In genomic region chr4:149733748-149734147, GRCm38 (mm10) we compare ENCODE assay signal across 8 mouse cellular contexts. TPM values are rescaled to one million over a fixed set of nuclear protein-coding genes. Genes with fewer than 3 reads are reported as not detected.
A peak's percentile ranks its signal among the peaks of the same experiment; 100 is the strongest.
DNase-seq lines count a peak whose midpoint lies in the region; ATAC-seq and TF ChIP-seq lines count a peak whose summit lies in the region.

No protein-coding gene starts in this region.

- peaks cover 38% of the 10 kb centered on the region for H3K4me1 ChIP-seq in neural tube, embryonic 11.5 days (ENCODE audit: control insufficient read depth, insufficient read depth, low read length)
- peaks cover 55% of the 10 kb centered on the region for H3K4me1 ChIP-seq in forebrain, embryonic 16.5 days (replicated peaks; ENCODE audit: control insufficient read depth, insufficient read depth, low read length)
- peaks cover 77% of the 10 kb centered on the region for H3K4me1 ChIP-seq in olfactory bulb, adult 2 months (ENCODE audit: control insufficient read depth, insufficient read depth, low read length)

- no peaks in the 10 kb centered on the region for H3K9me3 ChIP-seq in neural tube, embryonic 11.5 days (ENCODE audit: control insufficient read depth, low read length)
- no peaks in the 10 kb centered on the region for H3K9me3 ChIP-seq in forebrain, embryonic 16.5 days (ENCODE audit: control insufficient read depth, low read length)

- no peaks in the 10 kb centered on the region for H3K27me3 ChIP-seq in neural tube, embryonic 11.5 days (ENCODE audit: control insufficient read depth, insufficient read depth, low read length)
- no peaks in the 10 kb centered on the region for H3K27me3 ChIP-seq in forebrain, embryonic 16.5 days (replicated peaks; ENCODE audit: control insufficient read depth, insufficient read depth, low read length)

- H3K4me3 ChIP-seq in neural tube, embryonic 11.5 days (ENCODE audit: low read depth, low read length) = no peak overlapping the region
- H3K4me3 ChIP-seq in forebrain, embryonic 16.5 days (replicated peaks; ENCODE audit: low read length) = no peak overlapping the region
- no peak overlapping the region for H3K4me3 ChIP-seq in olfactory bulb, adult 2 months (ENCODE audit: insufficient read depth, low read depth, low read length)

- H3K27ac ChIP-seq in neural tube, embryonic 11.5 days (ENCODE audit: low read depth, low read length) = 0 out of 2 replicates have a peak overlapping the region, but pooled peaks have one; percentile 8
- H3K27ac ChIP-seq in forebrain, embryonic 16.5 days (ENCODE audit: low read length) = peak overlapping the region; percentile 70
- H3K27ac ChIP-seq in olfactory bulb, adult 2 months (ENCODE audit: insufficient read depth, low read depth, low read length) = peak overlapping the region; percentile 88

- H3K9ac ChIP-seq in neural tube, embryonic 11.5 days (ENCODE audit: low read length) = peak overlapping the region; percentile 18; the same call in 1 of the 2 replicates
- peak overlapping the region; percentile 38 for H3K9ac ChIP-seq in forebrain, embryonic 16.5 days (replicated peaks; ENCODE audit: low read depth, low read length)

- TF ChIP-seq CTCF in olfactory bulb, adult 2 months (IDR thresholded peaks at IDR 0.05; ENCODE audit: insufficient read depth, low read depth, low read length) = no peak

- TF ChIP-seq POLR2A in olfactory bulb, adult 2 months (IDR thresholded peaks at IDR 0.05; ENCODE audit: insufficient read depth, low read depth, low read length) = no peak

- 50% methylated on average over 6 of the region's 6 CpGs for WGBS in neural tube, embryonic 11.5 days
- WGBS in forebrain, embryonic 16.5 days = 40% methylated on average over 6 of the region's 6 CpGs
- WGBS in olfactory bulb, adult 2 months = 35% methylated on average over 6 of the region's 6 CpGs

- no peak overlapping the region for H3K4me2 ChIP-seq in neural tube, embryonic 11.5 days (ENCODE audit: low read depth)
- peak overlapping the region; percentile 21; the same call in 1 of the 2 replicates for H3K4me2 ChIP-seq in forebrain, embryonic 16.5 days (ENCODE audit: low read length)

- DNase-seq in neural tube, embryonic 11.5 days (ENCODE audit: low spot score) = no peak
- no peak for DNase-seq in neural tube, embryonic 10.5 days (ENCODE audit: extremely low spot score, low spot score)
- DNase-seq in kidney, postnatal 10 days = peak; percentile 46
- no peak for DNase-seq in layer of hippocampus, adult 9-10 months (ENCODE audit: low spot score)
- DNase-seq in liver = no peak

- peaks cover 17% of the 10 kb centered on the region for H3K36me3 ChIP-seq in neural tube, embryonic 11.5 days (ENCODE audit: control insufficient read depth, insufficient read depth, low read length)
- H3K36me3 ChIP-seq in forebrain, embryonic 16.5 days (ENCODE audit: control insufficient read depth, insufficient read depth) = peaks cover 15% of the 10 kb centered on the region

- no peak for ATAC-seq in neural tube, embryonic 11.5 days (ENCODE audit: insufficient read depth, low FRiP score, low TSS enrichment)
- ATAC-seq in forebrain, embryonic 16.5 days = no peak
- ATAC-seq in granulocyte monocyte progenitor cell, adult 5-6 weeks (replicated peaks; ENCODE audit: poor library complexity, severe bottlenecking) = no peak

RNA-seq across cellular contexts. Expression of gene Tmem201, which starts 4.1 kb away (rescaled TPM):
- polyA plus RNA-seq in neural tube, embryonic 11.5 days (2014; fragmentation: Nextera tagmentation; extraction: Ambion mirVana) = 24.6 and 26.0 TPM in 2 replicates
- 37.3 and 43.5 TPM in 2 replicates for polyA plus RNA-seq in forebrain, embryonic 16.5 days (2015; fragmentation: Nextera tagmentation; extraction: Ambion mirVana)
- polyA plus RNA-seq in olfactory bulb, adult 2 months (2012; ENCODE audit: insufficient read depth, insufficient read length, low replicate concordance, missing spikeins) = not detected in 2 replicates
- 14.0 and 17.6 TPM in 2 replicates for total RNA-seq in granulocyte monocyte progenitor cell, adult 5-6 weeks (2014; fragmentation: Nextera tagmentation)
- 7.1 and 7.5 TPM in 2 replicates for total RNA-seq in granulocyte monocyte progenitor cell, adult 5-6 weeks (2017)

RNA-seq across cellular contexts. Expression of gene Pik3cd, which starts 31.4 kb away (rescaled TPM):
- polyA plus RNA-seq in neural tube, embryonic 11.5 days (2014; fragmentation: Nextera tagmentation; extraction: Ambion mirVana) = 10.8 and 15.0 TPM in 2 replicates
- 19.5 and 21.0 TPM in 2 replicates for polyA plus RNA-seq in forebrain, embryonic 16.5 days (2015; fragmentation: Nextera tagmentation; extraction: Ambion mirVana)
- not detected in 2 replicates for polyA plus RNA-seq in olfactory bulb, adult 2 months (2012; ENCODE audit: insufficient read depth, insufficient read length, low replicate concordance, missing spikeins)
- total RNA-seq in granulocyte monocyte progenitor cell, adult 5-6 weeks (2014; fragmentation: Nextera tagmentation) = 72.9 and 80.4 TPM in 2 replicates
- 64.5 and 81.6 TPM in 2 replicates for total RNA-seq in granulocyte monocyte progenitor cell, adult 5-6 weeks (2017)

RNA-seq across cellular contexts. Expression of gene Slc25a33, which starts 40.3 kb away (rescaled TPM):
- polyA plus RNA-seq in neural tube, embryonic 11.5 days (2014; fragmentation: Nextera tagmentation; extraction: Ambion mirVana) = 22.0 and 22.9 TPM in 2 replicates
- 22.4 and 22.7 TPM in 2 replicates for polyA plus RNA-seq in forebrain, embryonic 16.5 days (2015; fragmentation: Nextera tagmentation; extraction: Ambion mirVana)
- polyA plus RNA-seq in olfactory bulb, adult 2 months (2012; ENCODE audit: insufficient read depth, insufficient read length, low replicate concordance, missing spikeins) = not detected in 2 replicates
- total RNA-seq in granulocyte monocyte progenitor cell, adult 5-6 weeks (2014; fragmentation: Nextera tagmentation) = 1.6 and 5.8 TPM in 2 replicates
- 3.9 and 5.2 TPM in 2 replicates for total RNA-seq in granulocyte monocyte progenitor cell, adult 5-6 weeks (2017)

Comparison
In these comparisons a context has a peak if more than half of its experiments do, and no peak if none do; other contexts are left out.
1. H3K27ac ChIP-seq: peak in every context shown above with its lines; median percentile 88 in olfactory bulb, adult 2 months; 70 in forebrain, embryonic 16.5 days; 8 in neural tube, embryonic 11.5 days.